In genomic region chr7:30322865-30323264, GRCm38 (mm10) we compare ENCODE assay signal across 8 mouse cellular contexts. TPM values are rescaled to one million over a fixed set of nuclear protein-coding genes. Genes with fewer than 3 reads are reported as not detected.
A peak's percentile ranks its signal among the peaks of the same experiment; 100 is the strongest.
DNase-seq lines count a peak whose midpoint lies in the region; ATAC-seq and TF ChIP-seq lines count a peak whose summit lies in the region.

No protein-coding gene starts in this region.

- H3K9ac ChIP-seq in liver, embryonic 13.5 days = peak overlapping the region; percentile 70

- peak overlapping the region; percentile 92 for H3K27ac ChIP-seq in heart, embryonic 10.5 days
- peak overlapping the region; percentile 60; the same call in 1 of the 2 replicates for H3K27ac ChIP-seq in embryonic fibroblast, embryonic 13.5 days (ENCODE audit: insufficient read depth, low read length)
- H3K27ac ChIP-seq in liver, embryonic 13.5 days = peak overlapping the region; percentile 74

- peaks cover 19% of the 10 kb centered on the region for H3K4me1 ChIP-seq in heart, embryonic 10.5 days
- peaks cover 3% of the 10 kb centered on the region; the same call in 1 of the 2 replicates for H3K4me1 ChIP-seq in embryonic fibroblast, embryonic 13.5 days (ENCODE audit: control insufficient read depth, insufficient read depth, low read length)
- peaks cover 28% of the 10 kb centered on the region for H3K4me1 ChIP-seq in liver, embryonic 13.5 days (replicated peaks)

- peak overlapping the region; percentile 91 for H3K4me2 ChIP-seq in liver, embryonic 13.5 days

- TF ChIP-seq CTCF in embryonic fibroblast, embryonic 13.5 days (IDR thresholded peaks at IDR 0.05; ENCODE audit: borderline replicate concordance, insufficient read depth, low read length) = no peak

- no peaks in the 10 kb centered on the region for H3K9me3 ChIP-seq in heart, embryonic 10.5 days
- no peaks in the 10 kb centered on the region for H3K9me3 ChIP-seq in liver, embryonic 13.5 days (replicated peaks)

- ATAC-seq in liver, embryonic 13.5 days (ENCODE audit: low read depth) = no peak

- peaks cover 6% of the 10 kb centered on the region; the same call in 1 of the 2 replicates for H3K27me3 ChIP-seq in heart, embryonic 10.5 days (ENCODE audit: insufficient read depth, poor library complexity, severe bottlenecking)
- H3K27me3 ChIP-seq in liver, embryonic 13.5 days = peaks cover 6% of the 10 kb centered on the region; the same call in 1 of the 2 replicates

- 34% methylated on average over 6 of the region's 6 CpGs for WGBS in heart, embryonic 10.5 days
- WGBS in liver, embryonic 13.5 days (ENCODE audit: insufficient replicate concordance) = 10% methylated on average over 6 of the region's 6 CpGs

- DNase-seq in heart, embryonic 10.5 days (ENCODE audit: low spot score) = no peak
- DNase-seq in heart, adult 18-20 months = no peak
- peak; percentile 85 for DNase-seq in A20 (ENCODE audit: low read depth, low spot score)
- DNase-seq in liver, embryonic 13.5 days = peak; percentile 11
- no peak for DNase-seq in right cerebral cortex, postnatal 14 days
- DNase-seq in embryo, embryonic 11 days = no peak
- DNase-seq in left cerebral cortex, postnatal 25 days (ENCODE audit: low spot score in 2 of 2) = no peak

- peaks cover 17% of the 10 kb centered on the region; the same call in 1 of the 2 replicates for H3K36me3 ChIP-seq in heart, embryonic 10.5 days
- no peaks in the 10 kb centered on the region for H3K36me3 ChIP-seq in liver, embryonic 13.5 days

- H3K4me3 ChIP-seq in heart, embryonic 10.5 days = peak overlapping the region; percentile 72
- H3K4me3 ChIP-seq in embryonic fibroblast, embryonic 13.5 days (ENCODE audit: insufficient read depth, low read length) = peak overlapping the region; percentile 43; the same call in 1 of the 2 replicates
- peak overlapping the region; percentile 71 for H3K4me3 ChIP-seq in liver, embryonic 13.5 days (replicated peaks)

- no peak for TF ChIP-seq POLR2A in embryonic fibroblast, embryonic 13.5 days (IDR thresholded peaks at IDR 0.05; ENCODE audit: low read depth, low read length)

- intact Hi-C loops in left cerebral cortex, postnatal 25 days (cut with DNase I) = no loop called here

RNA-seq across cellular contexts. Expression of gene Sdhaf1, which starts 0.8 kb away (rescaled TPM):
- polyA plus RNA-seq in heart, embryonic 10.5 days (2016; fragmentation: Nextera tagmentation; extraction: Ambion mirVana) = 15.1 and 16.4 TPM in 2 replicates
- 10 to 100 TPM; 13.3 to 13.5 TPM for total RNA-seq in heart, adult 18-20 months (2021)
- 6.1 and 6.8 TPM in 2 replicates for polyA plus RNA-seq in embryonic fibroblast, embryonic 13.5 days (2011; ENCODE audit: insufficient read length, low read depth, missing spikeins)
- polyA plus RNA-seq in liver, embryonic 13.5 days (2015; fragmentation: Nextera tagmentation; extraction: Ambion mirVana) = 6.4 and 6.6 TPM in 2 replicates
- total RNA-seq in left cerebral cortex, postnatal 25 days (2021) = 1 to 10 TPM; 7.2 to 7.8 TPM

RNA-seq across cellular contexts. Expression of gene E130208F15Rik, which starts 1.3 kb away (rescaled TPM):
- polyA plus RNA-seq in heart, embryonic 10.5 days (2016; fragmentation: Nextera tagmentation; extraction: Ambion mirVana) = 2.5 and 3.2 TPM in 2 replicates
- 1 to 10 TPM in 1 of 2 experiments, under 1 TPM in 1; 0.45 to 1.1 TPM for total RNA-seq in heart, adult 18-20 months (2021)
- 0.67 and 0.90 TPM in 2 replicates for polyA plus RNA-seq in embryonic fibroblast, embryonic 13.5 days (2011; ENCODE audit: insufficient read length, low read depth, missing spikeins)
- polyA plus RNA-seq in liver, embryonic 13.5 days (2015; fragmentation: Nextera tagmentation; extraction: Ambion mirVana) = 1.3 and 1.8 TPM in 2 replicates
- total RNA-seq in left cerebral cortex, postnatal 25 days (2021) = under 1 TPM; 0.32 to 0.55 TPM

RNA-seq across cellular contexts. Expression of gene Syne4, which starts 8.3 kb away (rescaled TPM):
- 26.8 and 43.1 TPM in 2 replicates for polyA plus RNA-seq in heart, embryonic 10.5 days (2016; fragmentation: Nextera tagmentation; extraction: Ambion mirVana)
- total RNA-seq in heart, adult 18-20 months (2021) = 1 to 10 TPM in 1 of 2 experiments, under 1 TPM in 1; 0.72 to 2.0 TPM
- 1.5 and 2.6 TPM in 2 replicates for polyA plus RNA-seq in embryonic fibroblast, embryonic 13.5 days (2011; ENCODE audit: insufficient read length, low read depth, missing spikeins)
- 6.1 and 8.8 TPM in 2 replicates for polyA plus RNA-seq in liver, embryonic 13.5 days (2015; fragmentation: Nextera tagmentation; extraction: Ambion mirVana)
- 1 to 10 TPM; 8.4 to 8.7 TPM for total RNA-seq in left cerebral cortex, postnatal 25 days (2021)

RNA-seq across cellular contexts. Expression of gene Alkbh6, which starts 14.3 kb away (rescaled TPM):
- polyA plus RNA-seq in heart, embryonic 10.5 days (2016; fragmentation: Nextera tagmentation; extraction: Ambion mirVana) = 68.2 and 71.8 TPM in 2 replicates
- 10 to 100 TPM; 26.2 to 27.8 TPM for total RNA-seq in heart, adult 18-20 months (2021)
- 20.7 and 21.3 TPM in 2 replicates for polyA plus RNA-seq in embryonic fibroblast, embryonic 13.5 days (2011; ENCODE audit: insufficient read length, low read depth, missing spikeins)
- polyA plus RNA-seq in liver, embryonic 13.5 days (2015; fragmentation: Nextera tagmentation; extraction: Ambion mirVana) = 17.2 and 18.9 TPM in 2 replicates
- 10 to 100 TPM; 63.6 to 64.4 TPM for total RNA-seq in left cerebral cortex, postnatal 25 days (2021)

RNA-seq across cellular contexts. Expression of gene Clip3, which starts 31.3 kb away (rescaled TPM):
- 10.4 and 18.4 TPM in 2 replicates for polyA plus RNA-seq in heart, embryonic 10.5 days (2016; fragmentation: Nextera tagmentation; extraction: Ambion mirVana)
- 1 to 10 TPM; 5.7 TPM for total RNA-seq in heart, adult 18-20 months (2021)
- polyA plus RNA-seq in embryonic fibroblast, embryonic 13.5 days (2011; ENCODE audit: insufficient read length, low read depth, missing spikeins) = 124 and 149 TPM in 2 replicates
- polyA plus RNA-seq in liver, embryonic 13.5 days (2015; fragmentation: Nextera tagmentation; extraction: Ambion mirVana) = 1.4 and 1.7 TPM in 2 replicates
- total RNA-seq in left cerebral cortex, postnatal 25 days (2021) = 100 to 1,000 TPM; 467 to 489 TPM

Comparison
In these comparisons a context has a peak if more than half of its experiments do, and no peak if none do; other contexts are left out.
1. DNase-seq: peak in A20 (single experiment) and liver, embryonic 13.5 days (single experiment); none in heart, embryonic 10.5 days (single experiment), heart, adult 18-20 months (0 of 2), right cerebral cortex, postnatal 14 days (single experiment), embryo, embryonic 11 days (single experiment) and left cerebral cortex, postnatal 25 days (0 of 2).
2. Peak in every context shown above with its lines, with median percentiles within 50 percentile points of each other: H3K27ac ChIP-seq and H3K4me3 ChIP-seq.